Mouse (Mus musculus): ENCODE measurements around the gene Dus1l.

DNA sequence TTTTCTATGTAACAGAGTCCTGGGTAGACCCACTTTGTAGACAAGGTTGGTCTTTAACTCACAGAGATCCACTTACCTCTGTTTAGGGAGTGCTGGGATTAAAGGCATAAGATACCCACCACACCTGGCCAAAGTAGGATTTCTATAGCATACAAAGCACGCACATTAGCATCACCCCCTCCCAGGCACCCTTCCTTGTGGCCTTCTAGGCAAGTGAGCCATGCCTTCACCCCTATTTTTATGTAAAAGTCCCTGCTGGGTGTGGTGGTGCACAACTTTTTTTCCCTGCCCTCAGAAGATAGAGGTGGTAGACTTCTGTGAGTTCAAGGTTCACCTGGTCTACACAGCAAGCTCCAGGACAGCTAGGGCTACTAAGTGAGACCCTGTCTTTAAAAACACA is 16.3 kb downstream of the Dus1l start:
- TF ChIP-seq CTCF (IDR thresholded peaks at IDR 0.05; ENCODE audit: control insufficient read depth, insufficient read depth, insufficient replicate concordance, low read depth, low read length) = no peak
- no peak for TF ChIP-seq POLR2A (IDR thresholded peaks at IDR 0.05; ENCODE audit: control insufficient read depth, low read depth, low read length)
